Mouse (Mus musculus) brain, embryonic 14.5 days (tissue): ENCODE results near the gene S100a2. TPM values are rescaled to one million over a fixed set of nuclear protein-coding genes. Genes with fewer than 3 reads are reported as not detected.

Experiments used
- DNase-seq: peaks from one replicate; pipeline ENCODE4 v3.0.0-alpha.2; 2011; ENCODE audit warnings: low read depth
- CTCF ChIP-seq: fragments of 200-500 bp; IDR thresholded peaks from 2 replicates; pipeline ENCODE4 v1.5.1; 2012; ENCODE audit warnings: inconsistent platforms, mild to moderate bottlenecking, moderate library complexity, borderline replicate concordance; ENCODE audit not compliant: insufficient read depth, insufficient read length; ENCODE audit errors: extremely low read depth
- POLR2A ChIP-seq: fragments of 200-500 bp; IDR thresholded peaks from 2 replicates; pipeline ENCODE4 v1.6.1; 2012; ENCODE audit warnings: mild to moderate bottlenecking, inconsistent platforms, borderline replicate concordance; ENCODE audit not compliant: poor library complexity, insufficient read depth, insufficient read length, severe bottlenecking; ENCODE audit errors: extremely low read depth
- polyA plus RNA-seq: library from polyadenylated mRNA; depleted of rRNA; stranded (reverse); fragments of >200 nt; gene quantifications from 2 replicates; pipeline ENCODE4 v1.2.3, GENCODE M21; 2012

Gene S100a2
- polyA plus RNA-seq, 1 experiment: not detected

GRCm38 (mm10) chr3:90581141-90581540 lies 8.9 kb upstream of the S100a2 start:
- no peak for TF ChIP-seq CTCF
- no peak for TF ChIP-seq POLR2A
- DNase-seq: no peak

- TF ChIP-seq POLR2A (no peak), CTCF (peak; percentile 35; the same call in 1 of the 2 replicates)
- DNase-seq: no peak
These were observed 7.9 kb upstream of the S100a2 start for GRCm38 (mm10) chr3:90582156-90582555.

- TF ChIP-seq POLR2A (no peak), CTCF (no peak)
- no peak for DNase-seq
These were observed 7.5 kb upstream of the S100a2 start for GRCm38 (mm10) chr3:90582556-90582955.

- TF ChIP-seq POLR2A: no peak
- no peak for TF ChIP-seq CTCF
- DNase-seq: no peak
These were observed 6.2 kb upstream of the S100a2 start for GRCm38 (mm10) chr3:90583893-90584292.

- peak; percentile 83 for DNase-seq
- peak; percentile 91 for TF ChIP-seq CTCF
- no peak for TF ChIP-seq POLR2A
These were observed 4.5 kb upstream of the S100a2 start for GRCm38 (mm10) chr3:90585595-90585994.

- DNase-seq: no peak
- TF ChIP-seq CTCF: no peak
- no peak for TF ChIP-seq POLR2A
These were observed 3.9 kb upstream of the S100a2 start for GRCm38 (mm10) chr3:90586016-90586643.

- DNase-seq: no peak
- TF ChIP-seq POLR2A (no peak), CTCF (no peak)
These were observed 3.1 kb upstream of the S100a2 start for GRCm38 (mm10) chr3:90586906-90587305.

- no peak for DNase-seq
- TF ChIP-seq CTCF (no peak), POLR2A (no peak)
These were observed 2.5 kb upstream of the S100a2 start for GRCm38 (mm10) chr3:90587361-90588101.

GRCm38 (mm10) chr3:90589390-90589789 lies 657 bp upstream of the S100a2 start:
- DNase-seq: no peak
- TF ChIP-seq CTCF: no peak
- TF ChIP-seq POLR2A: no peak

GRCm38 (mm10) chr3:90594466-90594865 lies 4.4 kb downstream of the S100a2 start:
- no peak for DNase-seq
- TF ChIP-seq POLR2A (no peak), CTCF (no peak)

GRCm38 (mm10) chr3:90595556-90595955 lies 5.5 kb downstream of the S100a2 start:
- TF ChIP-seq CTCF (no peak), POLR2A (no peak)

GRCm38 (mm10) chr3:90596810-90597209 lies 6.8 kb downstream of the S100a2 start:
- TF ChIP-seq CTCF (no peak), POLR2A (no peak)
- DNase-seq: no peak

More at GRCm38 (mm10) chr3:90595556-90595955, 5.5 kb downstream of the S100a2 start:
- DNase-seq: no peak
